Mouse (Mus musculus): ENCODE measurements around the gene Rhcg.

Gene Rhcg

GRCm38 (mm10) chr7:79617418-79617817, at the start of gene Rhcg:
TSS of gene Rhcg (minus strand) at chr7:79617657.
- DNase-seq (ENCODE audit: low spot score), result no peak

GRCm38 (mm10) chr7:79666690-79667089, 49.2 kb upstream of the Rhcg start:
- no peak for DNase-seq (ENCODE audit: low spot score)

- DNase-seq (ENCODE audit: low spot score), result no peak
Observed at GRCm38 (mm10) chr7:79661253-79661890, 43.9 kb upstream of the Rhcg start.

- no peak for DNase-seq (ENCODE audit: low spot score)
Observed at GRCm38 (mm10) chr7:79660291-79661150, 43.1 kb upstream of the Rhcg start.

GRCm38 (mm10) chr7:79659578-79660290, 42.3 kb upstream of the Rhcg start, which contains the start of gene Ticrr:
TSS of gene Ticrr (plus strand) at chr7:79660196.
- DNase-seq (ENCODE audit: low spot score), result peak; percentile 98

GRCm38 (mm10) chr7:79654586-79654985, 37.1 kb upstream of the Rhcg start:
- DNase-seq (ENCODE audit: low spot score), result no peak

GRCm38 (mm10) chr7:79654185-79654584, 36.7 kb upstream of the Rhcg start:
- no peak for DNase-seq (ENCODE audit: low spot score)

GRCm38 (mm10) chr7:79649005-79649404, 31.5 kb upstream of the Rhcg start:
- peak; percentile 51 for DNase-seq (ENCODE audit: low spot score)

GRCm38 (mm10) chr7:79647233-79647632, 29.8 kb upstream of the Rhcg start:
- DNase-seq (ENCODE audit: low spot score), result peak; percentile 41

GRCm38 (mm10) chr7:79631773-79632348, 14.4 kb upstream of the Rhcg start:
- no peak for DNase-seq (ENCODE audit: low spot score)

GRCm38 (mm10) chr7:79628271-79628913, 10.9 kb upstream of the Rhcg start:
- DNase-seq (ENCODE audit: low spot score), result no peak

- DNase-seq (ENCODE audit: low spot score), result no peak
Observed at GRCm38 (mm10) chr7:79626170-79626569, 8.7 kb upstream of the Rhcg start.

GRCm38 (mm10) chr7:79623086-79623485, 5.6 kb upstream of the Rhcg start:
- no peak for DNase-seq (ENCODE audit: low spot score)

GRCm38 (mm10) chr7:79619493-79619892, 2.0 kb upstream of the Rhcg start:
- no peak for DNase-seq (ENCODE audit: low spot score)

- no peak for DNase-seq (ENCODE audit: low spot score)
Observed at GRCm38 (mm10) chr7:79615941-79616340, 1.5 kb downstream of the Rhcg start.

- no peak for DNase-seq (ENCODE audit: low spot score)
Observed at GRCm38 (mm10) chr7:79615008-79615407, 2.4 kb downstream of the Rhcg start.

- DNase-seq (ENCODE audit: low spot score), result no peak
Observed at GRCm38 (mm10) chr7:79613314-79613713, 4.1 kb downstream of the Rhcg start.

- peak; percentile 59 for DNase-seq (ENCODE audit: low spot score)
Observed at GRCm38 (mm10) chr7:79612783-79613182, 4.7 kb downstream of the Rhcg start.

GRCm38 (mm10) chr7:79611901-79612300, 5.6 kb downstream of the Rhcg start:
- DNase-seq (ENCODE audit: low spot score), result no peak

GRCm38 (mm10) chr7:79607263-79607921, 10.1 kb downstream of the Rhcg start:
- no peak for DNase-seq (ENCODE audit: low spot score)

- no peak for DNase-seq (ENCODE audit: low spot score)
Observed at GRCm38 (mm10) chr7:79606766-79607165, 10.7 kb downstream of the Rhcg start.

Measured in urinary bladder, postnatal 14 days (tissue).